Mouse (Mus musculus) mouse trophoblast stem cell (cell line): Measurements from ENCODE around the gene Hs6st1.

ENCODE experiments used
- in situ Hi-C, 2 experiments: fragments of 300-500 bp; cut with MseI, MboI; formaldehyde crosslinking; loops; 2 replicates in 1 of 2; 3 replicates in 1 of 2; pipeline ENCODE4 v1.15.1; 2025

Hs6st1 gene

GRCm38 (mm10) chr1:36064861-36065760 is 3.1 kb upstream of the Hs6st1 start:
- in situ Hi-C loops, result loop anchor here (5.0 to 10.0 kb wide), 3 partner anchors 53 to 230 kb away; no protein-coding TSS in a partner anchor

DNA sequence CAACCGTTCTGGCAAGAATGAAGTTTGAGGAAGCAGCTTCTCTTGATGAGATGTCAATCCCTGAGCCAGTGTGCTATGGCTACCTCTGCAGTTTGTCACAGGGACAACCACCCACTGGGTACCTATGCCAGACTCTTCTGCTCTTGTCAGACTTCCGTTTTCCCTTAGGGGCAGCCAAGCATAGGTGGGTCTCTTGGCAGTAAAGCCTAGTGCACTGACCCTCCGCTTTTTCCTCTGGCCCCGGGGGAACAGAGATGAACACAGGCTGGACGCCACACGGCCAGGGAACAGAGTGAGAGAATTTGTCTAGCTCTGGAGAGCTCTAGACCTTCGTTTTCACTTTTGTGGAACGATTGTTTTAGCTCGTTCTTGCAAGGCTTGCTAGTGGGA is 2.4 kb upstream of the Hs6st1 start:
- in situ Hi-C loops, result loop anchor here (5.0 to 10.0 kb wide), 2 partner anchors 223 to 231 kb away; no protein-coding TSS in a partner anchor

GRCm38 (mm10) chr1:36066216-36066980 is 1.8 kb upstream of the Hs6st1 start:
- in situ Hi-C loops, result loop anchor here (5.0 to 10.0 kb wide), 2 partner anchors 224 to 232 kb away; no protein-coding TSS in a partner anchor

DNA sequence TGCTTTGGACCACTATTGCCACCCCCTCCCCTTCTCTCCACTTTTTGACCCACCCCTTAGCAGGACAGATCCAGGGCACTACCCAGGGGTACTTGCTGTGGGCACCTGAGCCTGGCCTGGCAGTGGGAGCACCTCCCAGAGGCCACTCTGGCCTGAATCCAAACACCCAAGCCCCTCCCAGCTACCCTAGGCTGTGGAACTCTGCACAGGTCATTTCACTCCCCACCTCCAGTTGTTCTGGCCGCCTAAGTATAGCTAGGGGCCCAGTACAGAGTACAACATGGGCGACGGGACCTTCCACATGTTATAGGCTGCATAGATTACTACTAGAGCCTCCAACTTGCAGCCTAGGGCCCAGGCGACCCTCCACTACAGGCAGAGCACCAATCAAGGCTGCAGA is 999 bp upstream of the Hs6st1 start:
- in situ Hi-C loops, result loop anchor here (5.0 to 10.0 kb wide), 2 partner anchors 225 to 232 kb away; no protein-coding TSS in a partner anchor

DNA sequence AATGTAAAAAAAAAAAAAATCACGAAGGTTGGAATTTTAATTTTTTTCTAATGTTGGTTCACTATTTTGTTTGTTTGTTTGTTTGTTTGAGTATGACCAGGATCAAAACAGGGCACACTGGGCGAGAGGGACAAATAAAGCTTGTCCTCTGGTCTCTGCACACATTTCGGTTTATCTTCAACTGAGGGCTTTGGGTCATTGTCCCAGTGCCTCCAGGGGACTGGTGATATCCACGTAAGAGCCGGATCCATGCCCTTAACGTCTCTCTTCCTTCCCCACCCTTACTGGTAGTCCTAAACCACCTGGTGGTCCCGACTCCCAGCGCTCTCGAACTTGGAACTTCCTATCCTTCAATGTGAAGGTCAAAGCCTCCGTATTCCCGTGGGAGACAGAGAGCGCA is 589 bp upstream of the Hs6st1 start:
- in situ Hi-C loops, result loop anchor here (5.0 to 10.0 kb wide), 2 partner anchors 225 to 233 kb away; no protein-coding TSS in a partner anchor

DNA sequence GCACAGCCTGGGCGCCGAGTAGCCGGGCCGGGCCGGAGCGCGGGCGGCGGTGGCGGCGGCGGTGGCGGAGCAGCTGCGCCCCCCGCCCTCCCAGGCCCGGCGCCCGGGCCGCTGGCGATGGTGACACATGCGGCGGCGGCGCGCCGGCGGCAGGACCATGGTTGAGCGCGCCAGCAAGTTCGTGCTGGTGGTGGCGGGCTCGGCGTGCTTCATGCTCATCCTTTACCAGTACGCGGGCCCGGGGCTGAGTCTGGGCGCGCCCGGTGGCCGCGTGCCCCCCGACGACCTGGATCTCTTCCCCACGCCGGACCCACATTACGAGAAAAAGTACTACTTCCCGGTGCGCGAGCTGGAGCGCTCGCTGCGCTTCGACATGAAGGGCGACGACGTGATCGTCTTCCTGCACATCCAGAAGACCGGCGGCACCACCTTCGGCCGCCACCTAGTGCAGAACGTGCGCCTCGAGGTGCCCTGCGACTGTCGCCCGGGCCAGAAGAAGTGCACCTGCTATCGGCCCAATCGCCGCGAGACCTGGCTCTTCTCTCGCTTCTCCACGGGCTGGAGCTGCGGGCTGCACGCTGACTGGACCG is 426 bp downstream of the Hs6st1 start:
- in situ Hi-C loops, result loop anchor here (5.0 to 10.0 kb wide), 2 partner anchors 226 to 234 kb away; no protein-coding TSS in a partner anchor

DNA sequence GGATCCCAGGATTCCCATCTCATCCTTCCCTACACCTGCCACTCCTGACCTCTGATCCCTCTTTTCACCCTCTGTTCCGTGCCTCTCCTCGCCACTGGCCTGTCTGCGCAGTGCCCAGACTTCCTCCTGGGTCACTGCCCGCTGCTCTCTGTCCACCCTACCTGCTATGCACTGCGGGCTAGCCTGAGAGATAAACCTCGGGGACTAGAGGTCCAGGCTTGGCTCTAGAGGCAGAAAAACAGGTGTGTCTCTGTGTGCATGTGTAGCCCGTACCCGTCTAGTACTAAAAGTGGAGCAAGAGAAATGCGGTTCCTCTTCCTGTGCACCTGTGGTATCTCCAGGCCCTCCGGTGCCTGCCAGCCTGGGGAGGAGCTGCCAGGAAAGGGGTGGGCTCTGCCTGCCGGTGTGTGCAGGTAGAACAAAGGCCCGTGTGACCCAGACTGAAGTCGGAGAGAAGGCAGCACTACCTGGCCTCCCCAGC is 1.1 kb downstream of the Hs6st1 start:
- in situ Hi-C loops, result loop anchor here (5.0 to 10.0 kb wide), 2 partner anchors 227 to 235 kb away; no protein-coding TSS in a partner anchor

DNA sequence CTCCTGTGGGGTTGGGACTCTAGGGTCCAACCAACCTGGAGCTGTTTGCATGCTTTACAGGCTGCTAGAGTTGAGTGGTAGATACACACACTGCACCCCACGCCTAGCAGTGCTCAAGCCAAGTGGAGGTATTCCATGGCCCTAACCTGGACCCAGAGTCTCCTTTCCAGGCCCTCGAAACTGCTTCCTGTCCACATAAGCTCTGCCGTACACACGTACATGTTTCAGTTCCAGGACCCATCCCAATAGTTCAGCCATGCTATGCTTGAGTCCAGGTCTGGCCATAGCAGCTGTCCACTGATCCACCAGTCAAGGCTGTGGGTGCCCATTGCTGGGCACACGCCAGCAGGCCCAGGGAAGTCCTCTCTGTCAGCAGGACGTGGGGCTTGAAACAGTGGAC is 2.0 kb downstream of the Hs6st1 start:
- in situ Hi-C loops, result no loop called here

DNA sequence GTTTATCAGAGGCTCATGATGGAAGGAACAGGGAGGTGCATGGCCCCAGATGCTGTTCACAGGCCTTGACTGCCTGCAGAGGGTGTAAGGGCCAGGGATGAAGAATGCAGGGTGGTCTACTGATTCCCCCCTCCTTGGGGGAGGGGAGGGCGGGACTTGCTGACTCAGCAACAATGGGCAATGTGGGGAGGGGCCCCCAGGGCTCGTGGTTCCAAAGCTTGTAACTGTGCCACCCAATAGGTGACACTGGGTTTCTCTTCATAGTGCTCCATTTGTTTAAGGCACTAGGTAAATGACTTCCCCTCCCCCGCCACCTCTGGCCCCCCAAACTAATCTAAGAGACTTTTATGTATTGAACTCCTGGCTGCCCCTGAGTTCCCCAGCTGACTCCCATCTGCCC is 2.5 kb downstream of the Hs6st1 start:
- in situ Hi-C loops, result no loop called here

GRCm38 (mm10) chr1:36071176-36071575 is 3.0 kb downstream of the Hs6st1 start:
- in situ Hi-C loops, result no loop called here

DNA sequence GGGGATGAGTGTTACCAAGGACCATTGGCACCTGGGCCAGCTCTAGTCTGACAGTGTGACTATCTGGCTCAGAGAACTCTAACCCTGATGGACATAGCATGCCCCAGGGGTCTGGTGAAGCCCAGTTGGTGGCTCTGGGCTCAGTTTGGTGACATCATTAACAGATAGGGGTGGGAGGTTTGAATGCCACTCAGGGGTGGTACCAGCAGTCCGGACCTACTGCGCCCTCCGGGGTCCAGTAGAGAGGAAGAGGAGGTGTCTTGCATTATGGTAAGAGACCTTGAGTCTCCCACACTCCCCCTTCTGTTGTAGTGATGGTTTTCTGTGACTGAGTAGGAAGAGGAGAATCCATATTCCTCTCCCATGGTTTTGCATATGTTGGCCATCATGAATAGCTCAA is 3.4 kb downstream of the Hs6st1 start:
- in situ Hi-C loops, result no loop called here

DNA sequence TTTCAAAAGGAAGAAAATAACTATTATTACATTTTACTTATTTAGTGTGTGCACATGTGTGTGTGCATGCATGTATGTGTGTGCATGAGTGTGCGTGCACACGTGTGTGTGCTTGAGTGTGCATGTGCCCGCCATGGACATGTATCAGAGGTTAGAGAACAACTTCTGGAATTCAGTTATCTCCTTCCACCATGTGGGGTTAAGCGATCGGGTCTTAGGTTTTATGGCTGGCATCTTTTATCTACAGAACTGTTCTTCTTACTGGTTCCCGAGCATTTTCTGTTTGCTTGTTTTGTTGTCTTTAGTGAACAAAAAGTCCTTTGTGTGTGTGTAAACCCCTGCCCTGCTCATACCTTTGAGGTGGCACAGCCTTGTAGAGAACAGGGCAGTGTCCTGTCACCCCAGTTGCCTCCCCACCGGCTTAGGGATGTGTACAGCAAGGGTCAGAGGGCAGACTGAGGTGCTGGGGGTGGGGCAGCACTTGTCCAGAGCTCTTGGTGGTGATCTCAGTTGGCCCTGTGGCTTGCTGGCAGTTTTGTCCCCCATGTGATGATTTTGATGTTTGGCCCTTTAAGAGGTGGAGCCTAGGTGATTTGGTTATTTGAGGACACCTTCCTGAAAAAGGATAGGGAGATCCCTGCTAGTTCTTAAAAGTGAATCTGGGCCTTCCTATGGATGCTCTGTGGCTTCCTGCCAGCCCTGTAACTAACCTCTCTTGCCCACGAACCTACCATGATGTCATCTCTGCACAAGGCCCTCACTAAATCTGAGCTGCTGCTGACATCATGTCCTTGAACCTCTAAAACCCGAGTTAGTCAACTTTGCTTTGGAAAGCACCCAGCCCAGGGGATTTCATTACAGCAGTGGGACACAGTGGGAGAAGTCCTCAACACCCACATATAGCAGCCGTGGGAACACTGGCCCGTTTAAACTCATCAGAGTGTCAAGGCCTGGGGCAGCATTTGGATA is 4.7 kb downstream of the Hs6st1 start:
- in situ Hi-C loops, result no loop called here

DNA sequence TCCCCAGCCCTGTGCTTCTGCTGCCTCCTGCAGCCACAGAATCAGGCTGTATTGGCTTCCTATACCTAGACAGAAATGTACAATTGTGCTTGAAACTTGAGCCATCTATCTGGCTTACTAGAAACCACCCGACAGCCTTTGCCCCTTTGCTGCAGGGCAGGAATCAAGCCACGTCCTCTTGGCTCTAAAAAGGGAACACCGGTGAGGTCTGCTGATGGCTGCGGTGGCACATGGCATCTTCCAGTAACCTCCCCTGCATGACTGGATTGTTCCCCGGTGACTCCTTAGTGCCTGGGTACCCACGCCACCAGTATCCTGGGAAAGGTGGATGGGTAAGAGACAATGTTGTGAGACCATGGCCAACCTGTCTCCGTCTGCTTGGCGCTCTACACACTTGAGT is 5.4 kb downstream of the Hs6st1 start:
- in situ Hi-C loops, result no loop called here

DNA sequence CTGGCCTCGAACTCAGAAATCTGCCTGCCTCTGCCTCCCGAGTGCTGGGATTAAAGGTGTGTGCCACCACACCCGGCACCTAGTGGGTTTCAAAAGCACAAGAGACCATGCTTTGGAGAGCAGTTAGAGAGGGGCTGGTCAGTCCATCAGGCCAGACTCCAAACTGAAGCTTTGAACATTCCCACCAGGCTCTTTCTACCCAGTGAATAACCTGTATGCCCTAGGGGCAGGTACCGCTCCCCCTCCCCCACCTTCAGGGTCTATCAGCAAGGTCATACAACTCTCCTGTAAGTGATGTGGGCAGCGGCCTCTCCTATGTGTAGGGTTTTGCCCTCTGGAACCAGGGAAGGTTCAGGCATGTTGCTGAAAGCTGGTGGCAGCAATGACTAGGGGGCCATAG is 6.0 kb downstream of the Hs6st1 start:
- in situ Hi-C loops, result no loop called here

GRCm38 (mm10) chr1:36074968-36075367 is 6.8 kb downstream of the Hs6st1 start:
- in situ Hi-C loops, result no loop called here

DNA sequence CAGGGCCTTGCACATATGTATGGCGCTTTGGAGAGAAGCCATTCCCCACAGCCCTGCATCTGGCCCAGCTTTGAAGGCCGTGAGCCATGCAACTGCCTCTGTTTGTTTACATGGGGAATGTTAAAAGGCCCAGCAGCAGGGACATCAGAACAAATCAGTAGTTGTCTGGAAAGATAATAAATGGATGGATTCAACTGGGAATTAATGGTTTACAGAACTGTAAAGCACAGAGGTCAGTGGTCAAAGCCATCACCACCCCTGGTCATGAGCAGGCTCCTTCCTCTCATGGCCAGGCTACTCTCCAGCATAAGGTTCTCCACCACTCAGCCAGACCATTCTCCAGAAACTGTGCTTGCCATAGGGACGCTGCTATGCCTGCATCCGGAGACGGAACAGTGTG is 7.5 kb downstream of the Hs6st1 start:
- in situ Hi-C loops, result no loop called here

DNA sequence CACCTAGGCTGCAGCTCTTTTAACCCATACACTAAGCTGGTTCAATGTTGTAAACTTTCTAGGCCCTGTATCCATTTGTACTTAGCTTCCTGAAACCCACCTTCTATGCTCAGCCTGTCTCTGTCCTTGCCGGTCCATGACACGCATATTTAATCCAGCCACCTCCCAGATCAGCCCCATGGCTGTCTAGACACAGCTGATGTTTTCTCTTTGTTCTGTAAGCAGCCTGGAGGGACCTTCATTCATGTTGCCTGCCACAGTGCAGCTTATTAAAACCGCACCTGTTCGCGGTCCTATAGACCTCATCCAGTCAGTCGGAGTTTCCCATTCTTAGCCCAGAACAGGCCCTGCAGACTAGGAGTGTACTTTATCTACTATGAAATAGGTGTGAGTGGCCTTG is 8.9 kb downstream of the Hs6st1 start:
- in situ Hi-C loops, result no loop called here

GRCm38 (mm10) chr1:36078250-36078649 is 10.1 kb downstream of the Hs6st1 start:
- in situ Hi-C loops, result no loop called here

DNA sequence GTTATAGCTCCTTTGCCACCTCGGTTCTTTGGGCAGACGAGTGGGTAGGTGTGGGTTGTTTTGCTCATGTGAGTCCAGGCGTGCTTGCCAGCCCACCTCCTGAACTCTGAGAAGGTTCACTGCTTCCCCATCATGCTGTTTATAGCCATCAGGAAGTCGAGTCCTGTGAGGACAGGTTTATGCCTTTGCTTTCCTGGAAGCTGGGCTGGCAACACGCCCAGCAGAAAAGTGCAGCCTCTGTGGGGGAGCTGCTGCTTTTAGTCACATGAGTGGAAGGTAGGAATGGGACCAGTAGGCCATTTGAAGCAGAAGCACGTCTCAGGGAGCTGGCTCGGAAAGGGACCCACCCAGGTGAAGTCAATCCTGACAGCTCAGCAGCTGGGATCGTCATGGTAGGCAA is 11.5 kb downstream of the Hs6st1 start:
- in situ Hi-C loops, result no loop called here

DNA sequence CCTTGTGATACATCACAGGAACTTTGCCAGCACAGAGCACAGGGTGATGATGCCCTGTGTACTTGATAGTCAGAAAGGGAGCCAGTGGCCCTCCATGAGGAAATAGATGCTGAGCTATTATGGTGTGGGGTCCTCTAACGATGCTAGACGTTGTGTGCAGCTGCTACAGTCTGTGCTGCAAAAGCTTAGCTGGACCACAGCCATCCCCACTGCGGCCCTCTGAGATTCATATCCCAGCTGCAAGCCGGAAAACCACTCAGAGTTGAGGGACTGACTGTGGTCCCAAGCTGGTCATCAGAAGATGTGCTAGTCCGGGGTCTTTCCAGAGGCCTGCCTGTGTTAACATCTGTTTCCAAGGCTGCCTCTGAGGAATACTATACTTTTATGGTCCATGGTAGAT is 12.8 kb downstream of the Hs6st1 start:
- in situ Hi-C loops, result no loop called here

- in situ Hi-C loops, result no loop called here
Measured at GRCm38 (mm10) chr1:36082184-36082583, 14.0 kb downstream of the Hs6st1 start.
